Mouse (Mus musculus): ENCODE data around the gene Slc35g3.

Slc35g3 gene

DNA sequence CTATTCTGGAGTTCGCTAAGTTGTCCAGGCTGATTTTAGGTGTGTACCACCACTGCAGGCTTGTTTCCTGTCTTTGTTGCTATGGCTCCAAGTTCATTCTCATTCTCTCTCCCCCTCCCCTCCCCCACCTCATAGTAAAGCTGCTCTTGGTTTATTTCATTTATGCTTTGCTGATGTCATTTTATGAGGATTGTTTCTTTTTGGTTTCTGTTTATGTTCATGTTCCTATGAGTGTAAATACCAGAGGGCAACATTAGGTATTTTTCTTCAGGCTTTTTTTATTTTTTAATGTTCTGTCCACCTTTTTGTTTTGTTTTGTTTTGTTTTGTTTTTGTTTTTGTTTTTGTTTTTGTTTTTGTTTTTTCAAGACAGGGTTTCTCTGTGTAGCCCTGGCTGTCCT is at the start of gene Slc35g3:
Gene Slc35g3, minus strand, starts transcription at position 101 of the 400 bp plus-strand sequence.
- DNase-seq (ENCODE audit: low spot score in 2 of 2), result no peak

- no peak for DNase-seq (ENCODE audit: low spot score in 2 of 2)
These were observed 48.5 kb upstream of the Slc35g3 start for GRCm38 (mm10) chr11:69810280-69810679.

DNA sequence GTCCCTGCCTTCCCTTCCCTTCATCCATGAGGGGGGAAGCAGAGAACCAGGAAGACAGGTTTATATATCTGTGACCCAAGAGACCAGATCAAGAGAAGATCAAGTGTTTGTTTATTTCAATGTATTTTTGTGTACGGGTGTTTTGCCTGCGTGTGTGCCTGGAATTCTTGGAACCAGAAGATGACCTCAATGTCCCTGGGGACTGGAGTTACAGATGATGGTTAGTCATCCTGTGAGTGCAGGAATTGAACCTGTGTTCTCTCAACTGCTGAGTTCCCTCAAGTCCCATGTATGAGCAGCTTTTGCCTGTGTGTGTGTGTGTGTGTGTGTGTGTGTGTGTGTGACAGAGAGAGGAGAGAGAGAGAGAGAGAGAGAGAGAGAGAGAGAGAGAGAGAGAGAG is 45.9 kb upstream of the Slc35g3 start:
- no peak for DNase-seq (ENCODE audit: low spot score in 2 of 2)

GRCm38 (mm10) chr11:69806378-69806777 is 44.6 kb upstream of the Slc35g3 start:
- no peak for DNase-seq (ENCODE audit: low spot score in 2 of 2)

GRCm38 (mm10) chr11:69804972-69805909 is 43.5 kb upstream of the Slc35g3 start, which contains the start of gene Tmem102:
Gene Tmem102 (minus strand): TSS chr11:69805624.
- DNase-seq (ENCODE audit: low spot score in 2 of 2), result no peak

DNA sequence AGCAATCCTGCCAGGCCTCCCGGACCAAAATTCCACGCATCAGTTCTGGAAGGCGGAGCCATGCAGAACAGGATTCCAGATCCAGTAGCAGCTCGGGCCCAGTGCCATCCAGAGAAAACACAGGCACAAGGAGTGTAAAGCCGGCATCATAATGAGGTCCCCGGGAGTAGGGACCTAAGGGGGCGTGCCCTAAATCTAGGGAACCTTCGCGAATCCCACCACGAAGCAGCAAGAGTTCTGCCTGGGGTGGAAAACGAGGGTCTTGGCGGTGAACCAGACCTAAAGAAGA is 42.8 kb upstream of the Slc35g3 start:
- DNase-seq (ENCODE audit: low spot score in 2 of 2), result no peak

GRCm38 (mm10) chr11:69803786-69804651 is 42.3 kb upstream of the Slc35g3 start:
- peak; percentile 60 to 69 for DNase-seq (ENCODE audit: low spot score in 2 of 2)

GRCm38 (mm10) chr11:69803328-69803727 is 41.6 kb upstream of the Slc35g3 start:
- DNase-seq (ENCODE audit: low spot score in 2 of 2), result no peak

GRCm38 (mm10) chr11:69802648-69803105 is 40.9 kb upstream of the Slc35g3 start:
- DNase-seq (ENCODE audit: low spot score in 2 of 2), result peak; percentile 75 to 78

- no peak for DNase-seq (ENCODE audit: low spot score in 2 of 2)
These were observed 39.7 kb upstream of the Slc35g3 start, which contains the start of gene Fgf11 for GRCm38 (mm10) chr11:69801379-69801977. Gene Fgf11 (minus strand): TSS chr11:69801857.

- no peak for DNase-seq (ENCODE audit: low spot score in 2 of 2)
These were observed 38.8 kb upstream of the Slc35g3 start for GRCm38 (mm10) chr11:69800392-69801197.

GRCm38 (mm10) chr11:69800138-69800391 is 38.3 kb upstream of the Slc35g3 start:
- no peak for DNase-seq (ENCODE audit: low spot score in 2 of 2)

GRCm38 (mm10) chr11:69799394-69800137 is 37.8 kb upstream of the Slc35g3 start:
- no peak for DNase-seq (ENCODE audit: low spot score in 2 of 2)

DNA sequence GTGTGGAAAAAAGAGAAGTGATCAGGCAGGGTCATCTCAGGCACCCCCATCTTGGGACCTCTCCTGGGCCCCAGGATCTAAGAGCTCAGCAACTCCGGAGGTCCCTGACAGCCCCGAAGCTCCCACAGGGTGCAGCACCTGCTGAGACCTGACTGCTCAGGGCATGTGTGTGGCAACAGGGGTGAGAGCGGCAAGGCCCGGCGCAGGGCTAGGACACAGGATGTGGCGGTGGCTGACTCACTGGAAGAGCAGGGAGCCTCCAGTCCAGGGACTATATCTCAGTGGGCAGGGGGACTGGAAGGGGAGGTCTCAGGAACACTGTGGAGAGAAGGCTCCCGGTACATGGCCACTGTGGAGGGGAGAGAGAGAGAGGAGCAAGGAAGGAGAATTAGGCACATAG is 36.2 kb upstream of the Slc35g3 start:
- DNase-seq (ENCODE audit: low spot score in 2 of 2), result no peak

- no peak for DNase-seq (ENCODE audit: low spot score in 2 of 2)
These were observed 34.2 kb upstream of the Slc35g3 start for GRCm38 (mm10) chr11:69795983-69796435.

- DNase-seq (ENCODE audit: low spot score in 2 of 2), result peak; percentile 85 to 91
These were observed 33.6 kb upstream of the Slc35g3 start, which contains the start of gene Chrnb1 for GRCm38 (mm10) chr11:69795168-69795982. Gene Chrnb1 (minus strand): TSS chr11:69795943.

- no peak for DNase-seq (ENCODE audit: low spot score in 2 of 2)
These were observed 31.7 kb upstream of the Slc35g3 start for GRCm38 (mm10) chr11:69793429-69793828.

- DNase-seq (ENCODE audit: low spot score in 2 of 2), result no peak
These were observed 29.7 kb upstream of the Slc35g3 start for GRCm38 (mm10) chr11:69791420-69791819.

GRCm38 (mm10) chr11:69789431-69789830 is 27.7 kb upstream of the Slc35g3 start:
- DNase-seq (ENCODE audit: low spot score in 2 of 2), result no peak

- no peak for DNase-seq (ENCODE audit: low spot score in 2 of 2)
These were observed 25.5 kb upstream of the Slc35g3 start for GRCm38 (mm10) chr11:69787306-69787705.
